ENCODE assay signal across 8 mouse cellular contexts in the genomic region with DNA sequence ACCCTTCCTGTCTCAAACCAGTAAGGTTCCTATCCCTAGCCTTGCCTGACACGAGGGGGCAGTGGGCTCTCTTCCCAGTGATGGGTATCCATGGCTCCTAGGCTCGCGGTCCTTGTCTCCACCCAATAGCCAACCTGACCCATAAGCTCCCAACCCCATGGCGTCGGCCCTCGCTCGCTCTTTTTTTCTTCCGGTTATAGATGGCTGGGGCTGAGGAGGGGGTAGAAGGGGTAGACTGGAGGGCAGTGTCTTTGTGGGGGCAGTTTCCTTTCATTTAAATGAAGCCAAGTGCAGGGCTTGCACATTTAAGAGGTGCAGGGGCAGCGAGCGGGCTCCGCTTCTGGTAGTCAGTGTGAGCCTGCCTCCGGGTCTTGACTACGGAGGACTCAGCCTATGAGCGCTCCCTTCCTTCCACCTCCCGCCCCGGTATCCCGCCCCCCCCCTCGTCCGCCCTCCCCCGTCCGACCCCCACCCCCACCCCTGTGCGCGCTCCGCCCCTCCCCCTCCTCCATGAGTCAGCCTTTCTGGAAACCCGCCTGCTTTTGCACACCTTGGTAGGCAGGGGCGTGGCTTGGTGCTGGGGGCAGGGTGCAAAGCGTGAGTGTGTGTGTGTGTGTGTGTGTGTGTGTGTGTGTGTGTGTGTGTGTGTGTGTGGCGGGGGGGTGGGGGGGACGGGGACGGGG. TPM values are rescaled to one million over a fixed set of nuclear protein-coding genes. Genes with fewer than 3 reads are reported as not detected.
DNase-seq lines count a peak whose midpoint lies in the region; ATAC-seq and TF ChIP-seq lines count a peak whose summit lies in the region.

No protein-coding gene starts in this region.

- no peak for TF ChIP-seq POLR2A in liver, adult 2 months (IDR thresholded peaks at IDR 0.05; ENCODE audit: extremely low read depth, insufficient read depth, low read length)
- no peak for TF ChIP-seq POLR2A in testis, adult 2 months (IDR thresholded peaks at IDR 0.05; ENCODE audit: control insufficient read depth, low read depth, low read length)

- peaks cover 24% of the 10 kb centered on the region for H3K79me2 ChIP-seq in liver, adult 2 months (ENCODE audit: control insufficient read depth, insufficient read depth, low read length)

- TF ChIP-seq CTCF in intestine, postnatal 0 days (IDR thresholded peaks at IDR 0.05; ENCODE audit: low read depth) = no peak
- TF ChIP-seq CTCF in liver, adult 2 months (IDR thresholded peaks at IDR 0.05; ENCODE audit: low read depth, low read length) = no peak
- TF ChIP-seq CTCF in midbrain, postnatal 0 days (IDR thresholded peaks at IDR 0.05) = peak; percentile 47
- TF ChIP-seq CTCF in testis, adult 2 months (IDR thresholded peaks at IDR 0.05; ENCODE audit: control insufficient read depth, insufficient read depth, insufficient replicate concordance, low read depth, low read length) = no peak

- peak; percentile 65 for DNase-seq in layer of hippocampus, adult 9-11 months
- no peak for DNase-seq in layer of hippocampus, adult 9-10 months (ENCODE audit: low spot score)
- peak; percentile 73 for DNase-seq in cerebellum, adult 11 months
- DNase-seq in forebrain, embryonic 14.5 days (ENCODE audit: low spot score) = peak; percentile 44
- DNase-seq in liver, adult 2 months (ENCODE audit: extremely low read depth, low read depth, low spot score) = peak; percentile 63
- peak; percentile 67 for DNase-seq in midbrain, postnatal 0 days (ENCODE audit: low spot score)

- no peak overlapping the region; the same call in 1 of the 2 replicates for H3K27ac ChIP-seq in forebrain, embryonic 14.5 days (ENCODE audit: low read depth, low read length)
- no peak overlapping the region for H3K27ac ChIP-seq in intestine, postnatal 0 days (ENCODE audit: low read depth, low read length)
- H3K27ac ChIP-seq in liver, adult 2 months (replicated peaks; ENCODE audit: insufficient read depth, low read depth, low read length) = peak overlapping the region; percentile 79
- H3K27ac ChIP-seq in midbrain, postnatal 0 days (ENCODE audit: low read depth, low read length) = peak overlapping the region; percentile 67
- H3K27ac ChIP-seq in testis, adult 2 months (ENCODE audit: control insufficient read depth, insufficient read depth, low read depth, low read length) = no peak overlapping the region

- no peaks in the 10 kb centered on the region for H3K4me1 ChIP-seq in forebrain, embryonic 14.5 days (ENCODE audit: control insufficient read depth, insufficient read depth, low read length)
- no peaks in the 10 kb centered on the region for H3K4me1 ChIP-seq in intestine, postnatal 0 days (replicated peaks; ENCODE audit: control insufficient read depth, insufficient read depth, low read length)
- peaks cover 21% of the 10 kb centered on the region for H3K4me1 ChIP-seq in liver, adult 2 months (ENCODE audit: control insufficient read depth, insufficient read depth, low read length)
- peaks cover 5% of the 10 kb centered on the region; the same call in 1 of the 2 replicates for H3K4me1 ChIP-seq in midbrain, postnatal 0 days (ENCODE audit: insufficient read depth, low read length)
- H3K4me1 ChIP-seq in testis, adult 2 months (ENCODE audit: control insufficient read depth, insufficient read depth, low read length) = peaks cover 3% of the 10 kb centered on the region

- H3K4me3 ChIP-seq in forebrain, embryonic 14.5 days (ENCODE audit: low read depth, low read length) = peak overlapping the region; percentile 24
- peak overlapping the region; percentile 38 for H3K4me3 ChIP-seq in intestine, postnatal 0 days (ENCODE audit: low read depth, low read length)
- peak overlapping the region; percentile 28; the same call in 1 of the 2 replicates for H3K4me3 ChIP-seq in liver, adult 2 months (ENCODE audit: insufficient read depth, low read depth, low read length)
- H3K4me3 ChIP-seq in midbrain, postnatal 0 days (ENCODE audit: low read depth, low read length) = peak overlapping the region; percentile 34
- peak overlapping the region; percentile 55 for H3K4me3 ChIP-seq in testis, adult 2 months (ENCODE audit: control insufficient read depth, low read depth, low read length)

- ATAC-seq in forebrain, embryonic 14.5 days = peak; percentile 88
- peak; percentile 78 for ATAC-seq in intestine, postnatal 0 days
- ATAC-seq in midbrain, postnatal 0 days (ENCODE audit: low FRiP score) = peak; percentile 83

- H3K9ac ChIP-seq in forebrain, embryonic 14.5 days (ENCODE audit: low read length) = peak overlapping the region; percentile 60
- H3K9ac ChIP-seq in intestine, postnatal 0 days (ENCODE audit: low read depth, low read length) = no peak overlapping the region
- H3K9ac ChIP-seq in liver, adult 2 months (ENCODE audit: low read depth, low read length) = peak overlapping the region; percentile 12; the same call in 1 of the 2 replicates
- peak overlapping the region; percentile 65 for H3K9ac ChIP-seq in midbrain, postnatal 0 days (replicated peaks; ENCODE audit: low read length, poor library complexity, severe bottlenecking)

- peaks cover 23% of the 10 kb centered on the region for H3K36me3 ChIP-seq in forebrain, embryonic 14.5 days (ENCODE audit: control insufficient read depth, insufficient read depth, low read length)
- H3K36me3 ChIP-seq in intestine, postnatal 0 days (ENCODE audit: control insufficient read depth, insufficient read depth) = peaks cover 26% of the 10 kb centered on the region
- 0 out of 2 replicates have a peak, but pooled peaks cover 1% of the 10 kb centered on the region for H3K36me3 ChIP-seq in liver, adult 2 months (ENCODE audit: control insufficient read depth, insufficient read depth, low read length)
- H3K36me3 ChIP-seq in midbrain, postnatal 0 days (ENCODE audit: insufficient read depth, low read length) = peaks cover 37% of the 10 kb centered on the region
- no peaks in the 10 kb centered on the region for H3K36me3 ChIP-seq in testis, adult 2 months (ENCODE audit: control insufficient read depth, insufficient read depth, low read length)

- no peaks in the 10 kb centered on the region for H3K27me3 ChIP-seq in forebrain, embryonic 14.5 days (replicated peaks; ENCODE audit: control insufficient read depth, insufficient read depth, low read length)
- H3K27me3 ChIP-seq in intestine, postnatal 0 days (replicated peaks; ENCODE audit: control insufficient read depth, insufficient read depth, low read length) = no peaks in the 10 kb centered on the region
- no peaks in the 10 kb centered on the region for H3K27me3 ChIP-seq in liver, adult 2 months (ENCODE audit: control insufficient read depth, insufficient read depth, low read length)
- no peaks in the 10 kb centered on the region for H3K27me3 ChIP-seq in midbrain, postnatal 0 days (ENCODE audit: insufficient read depth, low read length)
- H3K27me3 ChIP-seq in testis, adult 2 months (ENCODE audit: control insufficient read depth, insufficient read depth, low read length) = no peaks in the 10 kb centered on the region

- WGBS in forebrain, embryonic 14.5 days = 1% methylated on average over 25 of the region's 30 CpGs
- 7% methylated on average over 19 of the region's 30 CpGs for WGBS in intestine, postnatal 0 days
- WGBS in liver, adult 2 months = 20% methylated on average over 23 of the region's 30 CpGs
- 2% methylated on average over 24 of the region's 30 CpGs for WGBS in midbrain, postnatal 0 days

- H3K4me2 ChIP-seq in forebrain, embryonic 14.5 days (ENCODE audit: low read length) = peak overlapping the region; percentile 53
- peak overlapping the region; percentile 72 for H3K4me2 ChIP-seq in intestine, postnatal 0 days (replicated peaks; ENCODE audit: low read depth)
- peak overlapping the region; percentile 64 for H3K4me2 ChIP-seq in midbrain, postnatal 0 days (ENCODE audit: low read depth, low read length, poor library complexity, severe bottlenecking)

- no peaks in the 10 kb centered on the region for H3K9me3 ChIP-seq in forebrain, embryonic 14.5 days (replicated peaks; ENCODE audit: control insufficient read depth, low read length)
- no peaks in the 10 kb centered on the region for H3K9me3 ChIP-seq in intestine, postnatal 0 days (ENCODE audit: control insufficient read depth)
- H3K9me3 ChIP-seq in midbrain, postnatal 0 days (ENCODE audit: low read length) = no peaks in the 10 kb centered on the region

RNA-seq across cellular contexts. Expression of gene Gnptg, which starts 18.0 kb away (rescaled TPM):
- 86.8 and 92.0 TPM in 2 replicates for polyA plus RNA-seq in forebrain, embryonic 14.5 days (2014; fragmentation: Nextera tagmentation; extraction: Ambion mirVana)
- polyA plus RNA-seq in intestine, postnatal 0 days (2015; fragmentation: Nextera tagmentation; extraction: Ambion mirVana) = 41.0 and 42.1 TPM in 2 replicates
- 32.1 and 33.0 TPM in 2 replicates for total RNA-seq in liver, adult 2 months (2014; rRNA removed)
- 37.4 and 41.4 TPM in 2 replicates for polyA plus RNA-seq in liver, adult 2 months (2012; rRNA removed)
- 97.2 and 104 TPM in 2 replicates for total RNA-seq in midbrain, postnatal 0 days (2014; rRNA removed)
- 127 and 134 TPM in 2 replicates for polyA plus RNA-seq in midbrain, postnatal 0 days (2015; fragmentation: Nextera tagmentation; extraction: Ambion mirVana)
- 20.2 and 24.5 TPM in 2 replicates for polyA plus RNA-seq in testis, adult 2 months (2012; rRNA removed)

RNA-seq across cellular contexts. Expression of gene Tsr3, which starts 18.0 kb away (rescaled TPM):
- 57.4 and 67.8 TPM in 2 replicates for polyA plus RNA-seq in forebrain, embryonic 14.5 days (2014; fragmentation: Nextera tagmentation; extraction: Ambion mirVana)
- 23.3 and 23.4 TPM in 2 replicates for polyA plus RNA-seq in intestine, postnatal 0 days (2015; fragmentation: Nextera tagmentation; extraction: Ambion mirVana)
- total RNA-seq in liver, adult 2 months (2014; rRNA removed) = 14.0 and 16.7 TPM in 2 replicates
- polyA plus RNA-seq in liver, adult 2 months (2012; rRNA removed) = 18.8 and 19.3 TPM in 2 replicates
- 39.6 and 40.1 TPM in 2 replicates for total RNA-seq in midbrain, postnatal 0 days (2014; rRNA removed)
- polyA plus RNA-seq in midbrain, postnatal 0 days (2015; fragmentation: Nextera tagmentation; extraction: Ambion mirVana) = 74.2 and 76.2 TPM in 2 replicates
- polyA plus RNA-seq in testis, adult 2 months (2012; rRNA removed) = 17.5 and 18.1 TPM in 2 replicates

RNA-seq across cellular contexts. Expression of gene Unkl, which starts 33.8 kb away (rescaled TPM):
- polyA plus RNA-seq in forebrain, embryonic 14.5 days (2014; fragmentation: Nextera tagmentation; extraction: Ambion mirVana) = 6.2 and 8.2 TPM in 2 replicates
- polyA plus RNA-seq in intestine, postnatal 0 days (2015; fragmentation: Nextera tagmentation; extraction: Ambion mirVana) = 1.9 and 2.2 TPM in 2 replicates
- 9.4 and 10.4 TPM in 2 replicates for total RNA-seq in liver, adult 2 months (2014; rRNA removed)
- polyA plus RNA-seq in liver, adult 2 months (2012; rRNA removed) = 28.0 and 29.0 TPM in 2 replicates
- 34.1 and 34.7 TPM in 2 replicates for total RNA-seq in midbrain, postnatal 0 days (2014; rRNA removed)
- 17.3 and 19.5 TPM in 2 replicates for polyA plus RNA-seq in midbrain, postnatal 0 days (2015; fragmentation: Nextera tagmentation; extraction: Ambion mirVana)
- polyA plus RNA-seq in testis, adult 2 months (2012; rRNA removed) = 11.2 and 11.7 TPM in 2 replicates

RNA-seq across cellular contexts. Expression of gene Baiap3, which starts 34.2 kb away (rescaled TPM):
- 4.8 and 9.7 TPM in 2 replicates for polyA plus RNA-seq in forebrain, embryonic 14.5 days (2014; fragmentation: Nextera tagmentation; extraction: Ambion mirVana)
- 0.86 and 1.1 TPM in 2 replicates for polyA plus RNA-seq in intestine, postnatal 0 days (2015; fragmentation: Nextera tagmentation; extraction: Ambion mirVana)
- 0.13 and 0.18 TPM in 2 replicates for total RNA-seq in liver, adult 2 months (2014; rRNA removed)
- polyA plus RNA-seq in liver, adult 2 months (2012; rRNA removed) = 0.43 and 1.2 TPM in 2 replicates
- total RNA-seq in midbrain, postnatal 0 days (2014; rRNA removed) = 94.2 and 98.4 TPM in 2 replicates
- polyA plus RNA-seq in midbrain, postnatal 0 days (2015; fragmentation: Nextera tagmentation; extraction: Ambion mirVana) = 48.4 and 49.9 TPM in 2 replicates
- 2.9 and 3.8 TPM in 2 replicates for polyA plus RNA-seq in testis, adult 2 months (2012; rRNA removed)

RNA-seq across cellular contexts. Expression of gene BC003965, which starts 37.6 kb away (rescaled TPM):
- 35.5 and 39.6 TPM in 2 replicates for polyA plus RNA-seq in forebrain, embryonic 14.5 days (2014; fragmentation: Nextera tagmentation; extraction: Ambion mirVana)
- polyA plus RNA-seq in intestine, postnatal 0 days (2015; fragmentation: Nextera tagmentation; extraction: Ambion mirVana) = 17.5 and 18.5 TPM in 2 replicates
- total RNA-seq in liver, adult 2 months (2014; rRNA removed) = 11.2 and 12.1 TPM in 2 replicates
- polyA plus RNA-seq in liver, adult 2 months (2012; rRNA removed) = 14.7 and 15.4 TPM in 2 replicates
- 16.8 and 17.9 TPM in 2 replicates for total RNA-seq in midbrain, postnatal 0 days (2014; rRNA removed)
- 30.2 and 30.3 TPM in 2 replicates for polyA plus RNA-seq in midbrain, postnatal 0 days (2015; fragmentation: Nextera tagmentation; extraction: Ambion mirVana)
- polyA plus RNA-seq in testis, adult 2 months (2012; rRNA removed) = 4.6 and 5.0 TPM in 2 replicates

Comparison
In these comparisons a context has a peak if more than half of its experiments do, and no peak if none do; other contexts are left out.
1. H3K27ac ChIP-seq: peak in liver, adult 2 months (single experiment) and midbrain, postnatal 0 days (single experiment); none in forebrain, embryonic 14.5 days (single experiment), intestine, postnatal 0 days (single experiment) and testis, adult 2 months (single experiment).
2. Peak in every context shown above with its lines, with median percentiles within 50 percentile points of each other: ATAC-seq, H3K4me2 ChIP-seq and H3K4me3 ChIP-seq.